Mouse (Mus musculus) kidney, postnatal 36 days (tissue): ENCODE results near the gene 4933415A04Rik.

Source experiments
- DNase-seq, 2 experiments: peaks; one replicate each; pipeline ENCODE4 v3.0.0; 2021 to 2022; ENCODE audit warnings: mixed read lengths in 2 of 2

The 4933415A04Rik gene

DNA sequence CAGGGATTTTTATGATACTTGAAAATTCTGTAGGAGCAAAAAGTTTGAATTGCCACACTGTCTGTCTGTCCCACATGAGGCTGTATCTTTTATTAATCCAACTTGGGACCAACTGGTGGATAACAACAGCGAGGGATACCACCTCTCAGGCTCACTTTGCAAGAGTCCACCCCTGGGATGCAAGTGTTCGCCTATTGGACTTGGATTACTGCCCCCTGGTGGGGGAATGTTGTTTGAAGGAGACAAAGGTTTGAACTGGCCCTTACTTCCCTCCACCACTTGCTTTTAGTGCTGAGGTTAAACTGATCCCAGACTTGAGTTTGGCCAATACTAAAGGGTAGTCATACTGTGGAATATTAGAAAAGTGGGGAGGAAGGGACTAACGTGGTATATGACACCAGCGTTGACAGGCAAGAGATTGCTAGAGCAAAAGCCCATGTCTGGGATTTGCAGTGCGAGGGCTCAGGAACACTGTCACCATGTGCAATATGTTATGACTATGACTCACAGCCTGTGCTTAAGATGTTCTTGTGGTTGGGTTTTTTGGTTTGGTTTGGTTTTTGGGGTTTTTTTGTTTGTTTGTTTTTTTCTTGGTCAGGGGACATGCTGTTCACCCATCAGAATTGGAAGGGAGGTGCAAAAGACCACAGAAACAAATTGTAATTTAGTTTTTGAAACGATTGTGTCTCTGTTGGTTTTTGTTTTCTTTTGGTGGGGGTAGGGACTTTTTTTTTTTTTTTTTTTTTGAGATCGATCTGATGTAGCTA lies at the start of gene 4933415A04Rik:
TSS of gene 4933415A04Rik (plus strand) at position 717 of the 767 bp plus-strand sequence.
- DNase-seq = peak; percentile 76 to 93

DNA sequence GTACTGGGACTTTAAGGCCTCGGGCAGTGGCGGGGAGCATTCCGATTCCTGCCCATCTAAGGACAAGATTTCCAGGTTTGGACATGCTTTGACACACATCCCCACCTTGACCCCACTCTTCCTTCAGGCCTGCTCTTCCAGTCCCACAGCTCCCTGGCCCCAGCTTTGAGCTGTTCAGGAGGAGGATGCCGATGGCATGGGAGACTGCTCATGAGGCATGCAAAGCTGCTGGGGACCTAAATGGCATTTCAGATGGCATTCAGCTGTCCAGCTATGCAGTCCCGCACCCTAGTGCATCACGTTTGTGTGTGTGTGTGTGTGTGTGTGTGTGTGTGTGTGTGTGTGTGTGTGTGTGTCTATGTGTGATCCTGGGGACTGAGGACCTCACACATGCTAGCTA lies 49.8 kb upstream of the 4933415A04Rik start:
- DNase-seq = peak in 1 of 2 experiments; percentile 18

DNA sequence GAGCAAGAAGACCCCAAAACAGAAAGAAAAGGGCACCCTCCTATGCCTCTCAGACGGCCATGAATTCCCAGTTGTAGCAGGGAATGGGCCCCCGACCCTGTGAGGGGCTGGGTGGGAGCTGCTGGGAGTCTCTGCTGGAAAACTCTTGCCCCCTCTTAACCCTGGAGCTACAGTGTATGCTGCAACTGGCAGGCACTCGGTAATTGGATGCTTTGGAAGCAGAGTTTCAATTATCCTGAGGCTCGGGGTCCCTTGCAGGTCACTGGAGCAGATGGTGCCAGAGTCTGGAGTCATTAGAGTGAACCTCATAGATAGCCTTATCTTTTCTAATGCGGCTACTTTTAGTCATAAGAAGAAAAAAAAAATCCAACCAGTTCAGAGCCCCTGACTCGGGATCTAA lies 47.0 kb upstream of the 4933415A04Rik start:
- no peak for DNase-seq

DNA sequence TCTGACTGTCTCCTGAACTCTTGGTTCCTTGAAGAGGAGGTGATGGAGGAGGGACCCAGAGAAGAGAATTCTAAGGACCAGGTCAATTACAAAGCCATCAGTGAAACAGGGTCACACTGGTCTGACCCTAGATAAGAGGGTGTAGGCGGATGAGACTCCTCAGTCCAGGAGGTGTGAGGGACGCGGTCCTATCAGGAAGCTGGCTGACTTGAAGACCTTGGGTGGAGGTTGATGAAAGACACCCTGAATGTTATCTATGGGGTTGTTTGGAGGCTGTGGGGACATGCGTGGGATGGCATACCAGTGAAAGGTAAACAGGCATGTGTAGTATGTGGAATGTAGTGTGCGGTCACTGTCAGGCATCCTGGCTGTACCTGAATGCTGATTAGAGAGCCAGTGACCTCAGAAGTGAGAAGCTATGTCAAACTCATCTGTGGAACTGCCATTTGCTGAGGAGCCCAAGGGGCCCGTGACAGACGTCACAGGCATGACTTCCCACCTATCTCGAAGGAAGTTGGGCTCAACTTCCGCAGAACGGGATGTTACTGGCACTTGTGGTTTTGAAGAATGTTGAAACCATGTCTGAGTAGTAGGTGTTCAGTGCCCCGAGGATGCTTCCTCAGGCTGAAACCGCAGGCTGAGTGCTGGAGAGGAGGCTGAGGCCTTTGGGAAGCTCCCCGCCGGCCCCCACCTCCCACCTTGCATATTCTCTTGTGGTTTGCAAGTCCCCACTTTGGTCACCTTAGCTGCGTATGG lies 43.0 kb upstream of the 4933415A04Rik start:
- DNase-seq = no peak

DNA sequence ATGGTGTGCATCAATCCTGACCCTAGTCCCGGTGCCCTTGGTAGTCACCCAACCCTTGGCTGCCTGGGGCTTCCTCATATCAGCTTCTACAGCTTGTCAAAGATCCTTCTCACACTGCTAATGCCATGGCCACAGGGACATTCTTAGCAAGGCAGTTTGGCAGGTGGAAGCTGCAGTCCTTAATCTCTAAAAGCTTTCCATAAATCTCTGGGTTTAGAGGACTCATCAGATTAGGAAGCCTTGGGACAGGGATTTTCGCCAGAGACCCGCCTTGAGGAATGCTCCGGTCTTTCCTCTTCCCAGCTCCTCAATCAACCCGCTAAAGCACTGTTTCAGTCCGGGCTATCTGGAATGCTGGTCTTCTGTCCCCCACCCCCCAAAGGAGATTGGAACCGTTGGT lies 42.0 kb upstream of the 4933415A04Rik start:
- DNase-seq = no peak

DNA sequence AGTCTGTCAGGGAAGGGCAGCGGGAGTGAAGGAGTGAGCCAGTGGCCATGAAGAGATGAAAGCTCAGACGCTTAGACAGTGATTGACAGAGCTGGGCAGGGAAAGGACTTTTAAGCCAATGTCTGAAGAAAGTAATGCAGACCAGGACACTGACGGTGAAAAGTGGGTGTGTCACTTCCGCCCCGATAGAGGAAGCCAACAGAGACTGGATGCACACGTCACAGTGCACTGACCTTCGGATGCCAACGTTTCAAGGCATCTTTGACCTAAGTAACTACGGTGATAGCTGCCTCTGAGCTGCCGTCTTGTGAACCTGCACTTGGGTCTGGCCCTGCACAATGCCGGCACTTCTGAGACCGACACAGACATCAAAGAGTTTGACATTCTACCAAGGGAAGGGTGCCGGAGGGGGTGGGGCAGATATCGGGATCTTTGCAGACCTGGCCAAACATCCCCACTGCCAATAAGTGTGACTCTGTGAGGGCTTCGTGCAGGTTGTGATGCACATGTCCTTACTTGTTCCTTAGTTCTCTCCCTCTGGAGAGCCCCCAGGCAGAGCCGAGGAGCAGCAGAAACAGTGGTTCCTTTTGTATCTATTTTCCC lies 40.9 kb upstream of the 4933415A04Rik start:
- DNase-seq = no peak

DNA sequence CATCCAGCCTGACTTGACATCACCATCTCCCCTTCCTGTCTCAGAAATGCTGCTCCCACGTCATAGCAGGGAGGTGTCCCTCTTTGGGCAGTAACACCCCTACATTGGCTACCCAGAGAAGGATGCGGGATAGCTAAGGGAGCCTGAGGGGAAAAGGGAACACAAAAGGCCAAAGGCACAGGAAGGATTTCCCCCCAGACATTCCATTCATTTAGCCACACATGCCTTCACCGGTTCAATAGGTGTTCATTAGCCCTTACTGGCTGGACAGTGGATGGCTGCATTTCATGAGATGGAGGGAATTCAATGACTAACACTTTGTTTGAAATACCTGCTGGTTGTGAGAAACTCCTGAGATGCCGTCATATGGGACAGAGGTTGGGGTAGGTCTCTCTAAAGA lies 40.2 kb upstream of the 4933415A04Rik start:
- DNase-seq = no peak

DNA sequence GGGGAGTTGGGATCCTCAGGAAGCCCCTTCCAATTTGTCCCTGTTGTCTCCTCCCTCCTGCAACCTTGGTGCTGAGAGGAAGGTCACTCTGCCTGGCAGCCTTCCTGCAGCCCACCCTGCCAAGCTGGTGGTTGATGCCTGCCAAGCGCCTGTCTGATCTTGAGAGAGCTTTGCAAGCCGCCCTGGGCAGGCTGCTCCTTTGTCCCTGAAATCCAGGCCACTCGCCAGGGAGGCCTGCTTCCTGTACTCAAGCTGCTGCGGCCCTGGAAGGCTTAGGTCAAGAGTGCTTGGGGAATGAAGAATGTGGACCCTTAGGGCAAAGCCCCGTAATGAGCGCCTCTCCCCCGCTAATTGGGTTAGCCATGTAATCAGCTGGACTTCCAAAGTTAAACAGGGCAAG lies 38.7 kb upstream of the 4933415A04Rik start:
- DNase-seq = peak; percentile 30 to 59

DNA sequence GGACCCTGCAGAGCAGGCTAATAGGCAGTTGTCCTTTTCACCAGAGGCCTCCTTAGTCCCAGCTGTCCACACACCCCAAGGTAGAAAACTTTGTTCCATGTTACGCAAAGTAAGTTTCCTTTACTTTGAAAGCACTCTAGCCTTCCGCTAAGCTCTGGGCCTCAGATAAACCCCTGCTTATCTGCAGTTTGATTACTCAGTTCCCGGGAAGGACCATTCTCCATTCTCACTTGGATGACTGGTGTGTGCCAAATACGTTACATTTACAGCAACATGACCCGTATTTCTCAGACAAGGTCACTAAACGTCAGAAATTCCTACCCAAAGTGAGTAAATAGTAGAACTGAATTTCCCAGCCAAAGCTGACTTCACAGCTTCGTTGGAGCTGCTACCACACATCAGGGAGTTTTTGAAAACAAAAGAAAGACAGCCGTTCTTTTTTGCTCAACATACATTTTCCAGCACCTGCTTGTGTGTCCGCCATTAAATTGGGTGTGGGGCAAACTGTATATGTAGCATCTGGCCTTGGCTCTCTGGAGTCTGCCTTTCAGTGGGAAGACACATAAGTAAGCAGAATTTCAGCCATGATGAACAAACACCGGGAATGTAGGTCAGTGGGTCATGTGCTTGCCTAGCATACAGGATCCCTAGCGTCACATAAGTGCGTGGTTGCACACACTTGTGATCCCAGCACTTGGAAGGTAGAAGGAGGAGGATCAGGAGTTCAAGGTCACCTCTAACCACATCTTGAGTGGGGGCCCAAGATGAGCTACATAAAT lies 38.0 kb upstream of the 4933415A04Rik start:
- DNase-seq = no peak

DNA sequence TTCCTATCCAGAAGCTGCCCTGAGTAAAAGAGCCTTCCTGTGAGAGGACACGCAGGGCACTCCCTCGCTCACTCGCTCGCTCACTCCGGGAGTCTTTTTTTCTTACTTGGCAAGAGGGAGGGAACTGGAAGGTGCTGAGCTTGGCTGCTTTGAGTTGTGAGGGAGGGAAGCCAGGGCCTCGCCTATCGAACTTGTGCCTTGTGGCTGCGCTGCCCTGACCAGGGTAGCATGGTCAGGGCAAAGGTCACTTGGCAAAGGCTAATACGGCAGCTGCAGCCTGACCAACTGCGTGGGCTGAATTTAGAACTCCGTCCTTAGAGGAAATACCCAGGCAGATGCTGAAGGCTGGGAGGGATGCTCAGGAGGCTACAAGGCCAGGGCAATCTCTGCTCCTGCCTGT lies 37.1 kb upstream of the 4933415A04Rik start:
- DNase-seq = peak; percentile 88 to 92

DNA sequence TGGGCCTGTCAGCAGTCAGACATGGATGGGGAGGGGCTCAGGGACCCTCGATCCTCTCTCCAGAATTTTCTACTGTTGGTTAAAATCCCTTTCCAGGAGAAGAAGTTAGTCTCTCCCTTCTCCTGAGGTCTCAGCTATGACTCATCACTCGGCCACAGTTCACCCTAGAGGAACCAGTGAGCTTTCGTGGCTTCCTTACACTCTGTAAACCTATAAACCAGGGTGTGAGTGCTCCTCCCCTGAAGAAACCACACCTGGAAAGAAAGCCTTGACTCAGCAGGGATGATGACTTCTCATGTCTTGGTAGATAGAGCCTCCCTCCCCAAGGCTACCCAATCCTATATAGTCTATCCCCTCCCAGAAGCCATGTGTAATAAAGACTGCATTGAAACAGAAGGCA lies 35.1 kb upstream of the 4933415A04Rik start:
- DNase-seq = no peak

DNA sequence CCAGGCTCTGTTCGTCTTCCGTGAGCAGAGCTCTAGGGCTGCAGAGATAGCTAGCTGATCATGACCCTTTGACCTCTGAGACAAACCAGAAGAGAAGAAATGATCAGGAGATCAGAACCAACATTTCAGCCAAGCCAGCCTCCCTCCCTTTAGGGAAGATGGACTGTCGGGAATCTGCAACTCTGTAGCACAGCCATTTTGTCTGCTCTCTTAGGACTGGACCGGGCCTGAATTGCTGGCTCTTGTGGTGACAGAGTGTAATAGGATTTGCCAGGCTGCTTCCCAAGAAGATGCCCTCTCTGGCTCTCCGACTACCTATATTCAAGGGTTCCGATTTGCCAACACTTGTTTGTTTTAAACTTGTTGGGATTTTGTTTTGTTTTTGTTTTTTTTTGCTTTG lies 34.2 kb upstream of the 4933415A04Rik start:
- no peak for DNase-seq

DNA sequence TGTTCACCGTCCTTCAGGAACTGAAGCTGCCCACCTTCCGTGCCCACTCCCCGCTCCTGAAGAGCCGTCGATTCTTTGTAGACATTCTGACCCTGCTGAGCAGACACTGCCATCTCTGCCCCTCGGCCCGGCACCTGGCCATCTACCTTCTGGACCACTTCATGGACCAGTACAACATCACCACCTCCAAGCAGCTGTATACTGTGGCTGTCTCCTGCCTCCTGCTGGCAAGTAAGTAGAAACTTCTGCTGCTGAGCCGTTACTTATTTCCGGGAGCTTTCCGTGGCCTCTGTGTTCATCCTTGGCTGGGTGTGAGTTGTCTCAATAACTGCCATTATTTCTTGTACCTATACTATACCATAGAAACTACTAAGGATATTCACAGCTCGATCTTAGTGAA lies 30.3 kb upstream of the 4933415A04Rik start:
- DNase-seq = no peak

DNA sequence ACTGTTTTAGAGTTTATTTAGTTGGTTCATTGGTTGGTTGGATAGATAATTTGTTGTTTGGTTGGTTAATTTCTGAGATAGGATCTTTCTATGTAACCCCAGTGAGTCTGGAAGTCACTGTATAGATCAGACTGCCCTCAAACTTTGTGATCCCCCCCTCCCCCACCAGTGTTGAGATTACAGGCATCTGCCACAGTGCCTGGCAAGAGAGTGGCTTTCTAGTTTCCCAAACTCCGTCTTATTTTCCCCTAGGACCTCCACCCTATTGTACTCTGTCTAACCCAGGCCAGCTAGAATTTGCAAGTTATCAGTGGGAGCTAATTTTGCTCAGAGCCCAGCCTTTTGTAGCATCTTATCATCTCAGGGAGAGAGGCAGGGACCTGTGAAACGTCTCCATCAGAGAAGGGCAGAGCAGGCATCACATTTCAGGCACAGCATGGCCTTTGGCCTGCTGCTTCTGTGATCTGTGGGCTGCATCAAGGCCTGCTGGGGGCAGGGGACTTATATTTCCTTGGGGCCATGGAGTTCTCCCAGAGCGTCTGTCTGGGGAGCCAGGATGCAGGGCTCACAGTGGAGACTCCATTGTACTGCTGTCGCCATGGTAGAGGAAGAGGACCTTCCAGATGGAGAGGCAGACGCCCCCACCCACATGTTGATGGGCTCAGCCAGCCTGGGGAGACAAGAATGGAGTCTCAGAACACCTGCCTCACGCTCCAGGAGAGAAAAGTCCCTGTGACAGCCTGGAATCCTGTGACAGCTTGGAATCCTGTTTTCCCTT lies 27.1 kb upstream of the 4933415A04Rik start:
- DNase-seq = no peak

DNA sequence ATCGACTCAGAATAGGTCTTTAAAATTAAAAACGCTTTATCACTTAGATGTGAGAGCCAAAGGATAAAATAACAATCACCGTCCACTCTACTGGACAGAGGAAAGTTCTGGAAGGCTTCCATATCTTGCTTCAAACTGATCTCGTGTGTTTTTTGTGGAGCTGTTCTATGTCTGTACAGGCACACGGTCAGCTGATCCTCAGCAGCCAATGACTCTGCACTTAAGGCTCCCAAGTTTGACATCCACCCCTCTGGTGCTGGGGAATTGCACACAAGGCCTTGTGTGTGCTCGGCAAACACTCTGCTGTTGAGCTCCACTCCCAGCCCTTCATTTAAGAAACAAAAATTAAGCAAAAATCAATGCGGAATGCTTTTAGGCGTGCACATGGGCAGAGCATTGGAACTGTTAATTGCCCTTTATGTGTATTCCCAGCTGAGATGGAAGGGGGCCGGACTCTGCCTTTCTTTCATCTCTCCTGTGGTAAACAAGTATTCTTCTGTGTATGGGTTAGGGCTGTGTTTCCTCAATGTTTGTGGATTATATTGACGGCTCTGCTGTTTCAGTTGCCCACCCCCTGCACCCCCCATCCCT lies 23.1 kb upstream of the 4933415A04Rik start:
- DNase-seq = no peak

DNA sequence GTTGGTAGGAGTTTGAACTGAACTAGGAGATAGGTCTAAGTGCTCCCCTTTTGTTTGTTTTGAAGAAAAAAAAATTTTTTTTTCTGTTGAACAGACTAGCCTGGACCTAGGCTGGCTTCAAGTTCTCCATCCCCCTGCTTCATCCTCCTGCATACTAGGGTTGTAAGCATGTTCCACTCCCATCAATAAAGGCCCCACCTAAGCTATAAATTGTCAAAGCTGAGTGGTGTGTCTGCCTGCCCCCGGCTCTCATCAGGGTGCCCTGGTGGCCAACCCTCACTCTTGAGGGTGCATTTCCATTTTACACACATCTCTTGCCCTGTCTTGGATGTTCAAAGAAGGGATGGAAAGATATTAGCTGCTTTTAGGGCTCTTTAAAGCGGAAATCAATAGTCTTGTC lies 21.4 kb upstream of the 4933415A04Rik start:
- DNase-seq = no peak

DNA sequence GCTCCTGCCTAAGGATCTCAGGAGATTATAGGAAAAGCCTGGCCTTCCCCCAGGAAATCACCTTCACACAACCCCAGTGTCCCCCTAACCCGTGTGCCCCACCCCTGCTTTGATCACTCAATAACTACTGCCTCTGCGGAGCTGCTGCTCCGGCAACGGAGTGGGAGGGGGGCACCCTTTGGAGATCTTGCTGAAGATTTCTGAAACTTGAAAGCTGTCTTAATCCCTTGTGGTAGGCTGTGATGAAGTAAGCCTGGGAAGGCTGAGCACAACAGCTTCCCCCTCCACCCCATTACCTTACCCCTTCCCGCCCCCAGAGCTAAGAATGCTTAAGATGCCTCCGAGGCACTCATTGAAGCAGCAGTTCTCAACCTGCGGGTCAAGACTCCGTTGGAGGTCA lies 21.0 kb upstream of the 4933415A04Rik start:
- no peak for DNase-seq

DNA sequence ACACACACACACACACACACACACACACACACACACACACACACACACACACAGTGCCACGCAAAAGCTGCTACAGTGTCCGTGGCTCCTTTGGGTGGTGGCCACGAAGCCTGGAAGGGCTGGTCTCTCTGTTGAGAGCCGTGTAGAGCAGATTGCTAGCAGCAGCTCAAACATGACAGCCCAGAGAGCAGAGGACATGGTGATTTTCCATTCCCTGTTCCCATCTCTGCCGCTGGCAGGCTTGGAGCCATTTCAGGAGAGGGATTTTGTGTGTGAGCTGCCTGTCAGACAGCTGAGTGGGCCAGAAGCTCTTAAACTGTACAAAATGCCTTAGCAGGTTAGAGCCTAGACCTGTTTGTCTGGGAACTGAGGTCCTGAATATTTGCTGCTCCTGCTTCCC lies 20.1 kb upstream of the 4933415A04Rik start:
- DNase-seq = peak in 1 of 2 experiments; percentile 5

DNA sequence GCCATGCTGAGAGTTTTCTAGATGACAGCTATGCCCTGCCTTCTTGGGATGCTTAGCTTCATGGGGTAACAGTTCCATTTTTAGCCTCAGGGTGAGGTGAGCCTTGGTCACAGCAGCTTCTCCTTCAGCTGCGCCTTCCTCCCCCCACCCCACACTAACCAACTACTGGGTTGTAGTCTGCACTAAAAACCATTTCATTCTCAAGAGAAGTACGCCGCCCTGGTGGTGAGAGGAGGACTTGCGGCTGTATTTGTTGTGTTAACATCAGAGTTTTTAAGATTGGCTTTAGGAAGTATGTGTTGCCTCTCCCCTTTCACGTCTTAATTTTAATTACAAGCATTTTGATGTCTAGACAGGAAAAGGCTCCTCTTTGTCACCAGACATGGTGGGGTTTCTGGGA lies 18.6 kb upstream of the 4933415A04Rik start:
- DNase-seq = peak; percentile 37 to 73

DNA sequence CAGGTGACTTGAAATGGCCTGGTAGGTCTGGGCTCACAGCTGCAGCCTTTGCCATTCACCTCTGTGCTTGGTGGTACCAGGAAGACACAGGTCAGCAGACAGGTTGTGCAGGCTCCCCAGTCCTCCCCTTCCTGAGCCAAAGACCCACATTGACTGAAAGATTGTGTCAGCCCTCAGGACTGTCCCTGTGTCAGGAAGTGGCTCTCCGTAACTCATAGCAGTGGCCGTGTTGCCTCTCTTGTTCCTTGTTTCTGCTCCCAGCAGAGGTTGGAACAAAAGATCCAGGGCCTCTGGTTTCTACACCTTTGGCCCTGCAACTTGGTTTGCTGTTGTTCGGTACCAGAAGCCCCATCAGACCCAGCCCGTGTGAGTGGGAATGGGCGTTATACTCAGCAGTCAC lies 17.7 kb upstream of the 4933415A04Rik start:
- DNase-seq = no peak

DNA sequence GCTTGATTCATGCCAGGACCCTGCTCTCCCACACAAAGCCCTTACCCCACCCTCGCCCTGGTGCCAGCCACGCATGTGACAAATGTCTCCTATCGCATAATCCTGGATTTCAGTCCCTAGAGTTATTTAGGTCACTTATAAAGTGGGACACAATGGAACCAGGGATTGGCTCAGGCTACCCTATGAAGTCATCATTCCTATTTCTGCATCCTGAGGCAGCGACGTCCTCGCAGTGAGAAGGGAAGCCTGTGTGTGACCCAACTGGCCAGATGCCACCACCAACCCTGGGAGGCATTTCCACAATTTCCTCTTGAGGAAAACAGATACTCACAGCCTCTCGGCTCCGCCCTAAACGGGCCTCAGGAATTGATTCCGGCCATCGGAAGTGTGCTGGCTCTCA lies 17.2 kb upstream of the 4933415A04Rik start:
- peak; percentile 86 to 87 for DNase-seq

DNA sequence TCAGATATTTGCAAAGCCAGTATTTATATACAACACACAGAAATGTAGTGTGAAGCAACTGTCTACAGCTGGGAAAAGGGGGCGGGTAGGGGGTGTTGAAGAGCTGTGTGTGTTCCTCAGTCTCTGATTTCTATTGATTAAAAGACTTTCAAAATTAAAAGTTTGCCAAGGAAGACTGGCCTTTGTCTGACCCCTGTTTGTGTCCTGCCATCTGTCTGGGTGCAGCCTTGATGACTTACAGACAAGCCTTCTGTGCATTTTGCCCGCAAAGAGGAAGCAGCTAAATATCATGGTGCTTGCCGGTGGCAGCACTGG lies 11.8 kb upstream of the 4933415A04Rik start:
- DNase-seq = no peak
